Mouse (Mus musculus) limb, embryonic 12.5 days (tissue): ENCODE measurements at regions not wholly inside any gene's neighbourhood (a gene's known extent, or its start where the extent isn't known, plus 50 kb on each side); places are given as distances from the start of the nearest gene placed in this dataset. TPM values are rescaled to one million over a fixed set of nuclear protein-coding genes. Genes with fewer than 3 reads are reported as not detected.

Experiments
- microRNA-seq: library from miRNA; unstranded; fragments of <30 nt; microRNA quantifications from one replicate; pipeline ENCODE4, GENCODE M21; 2017

Small RNAs in the stretch of these regions (microRNA-seq; reads per million reads assigned to microRNA genes)
- not detected for gene Gm22802
